Mouse (Mus musculus) liver, embryonic 15.5 days (tissue): ENCODE data around the gene Plekhg2. TPM values are rescaled to one million over a fixed set of nuclear protein-coding genes. Genes with fewer than 3 reads are reported as not detected.

Experiments
- ATAC-seq: fragments of 200-750 bp; cut with Nextera tagmentation; 2 replicates; pipeline ENCODE4 v1.8.0; 2017; ENCODE audit warnings: moderate number of reproducible peaks, mild to moderate bottlenecking, moderate library complexity; ENCODE audit not compliant: insufficient read depth
- H3K27ac ChIP-seq: fragments of 300-500 bp; sonication (generic); replicated peaks from 2 replicates; pipeline ENCODE4 v1.5.1; 2015; ENCODE audit warnings: mild to moderate bottlenecking, inconsistent platforms
- H3K27me3 ChIP-seq: fragments of 300-500 bp; sonication (generic); 2 replicates; pipeline ENCODE4 v1.6.1; 2015; ENCODE audit warnings: mild to moderate bottlenecking, inconsistent platforms
- H3K36me3 ChIP-seq: fragments of 300-500 bp; sonication (generic); replicated peaks from 2 replicates; pipeline ENCODE4 v1.6.1; 2015; ENCODE audit warnings: moderate library complexity, mild to moderate bottlenecking, inconsistent platforms
- H3K4me1 ChIP-seq: fragments of 300-500 bp; sonication (generic); replicated peaks from 2 replicates; pipeline ENCODE4 v1.6.1; 2015; ENCODE audit warnings: inconsistent platforms
- H3K4me2 ChIP-seq: fragments of 300-500 bp; sonication (generic); 2 replicates; pipeline ENCODE4 v1.6.1; 2015; ENCODE audit warnings: moderate library complexity, mild to moderate bottlenecking, inconsistent platforms
- H3K4me3 ChIP-seq: fragments of 300-500 bp; sonication (generic); replicated peaks from 2 replicates; pipeline ENCODE4 v1.5.1; 2015; ENCODE audit warnings: mild to moderate bottlenecking, inconsistent platforms
- H3K9ac ChIP-seq: fragments of 300-500 bp; sonication (generic); 2 replicates; pipeline ENCODE4 v1.6.1; 2015; ENCODE audit warnings: moderate library complexity, mild to moderate bottlenecking, inconsistent platforms
- H3K9me3 ChIP-seq: fragments of 300-500 bp; sonication (generic); replicated peaks from 2 replicates; pipeline ENCODE4 v1.6.1; 2016; ENCODE audit warnings: inconsistent platforms
- WGBS: fragments of 180-500 bp; shearing (Covaris S2); methylation state at CpG from one replicate; pipeline ENCODE4 v1.1.7; 2015; ENCODE audit warnings: mixed read lengths; ENCODE audit not compliant: insufficient replicate concordance; 5-methylcytosine and 5-hydroxymethylcytosine counted together
- polyA plus RNA-seq: library from polyadenylated mRNA; unstranded; fragments of >200 nt; fragmentation: Nextera tagmentation; extraction: Ambion mirVana; gene quantifications from 2 replicates; pipeline ENCODE4 v1.2.1, GENCODE M21; 2015

Plekhg2 gene
- polyA plus RNA-seq, 1 experiment from 2014 or later, result 4.5 TPM

DNA sequence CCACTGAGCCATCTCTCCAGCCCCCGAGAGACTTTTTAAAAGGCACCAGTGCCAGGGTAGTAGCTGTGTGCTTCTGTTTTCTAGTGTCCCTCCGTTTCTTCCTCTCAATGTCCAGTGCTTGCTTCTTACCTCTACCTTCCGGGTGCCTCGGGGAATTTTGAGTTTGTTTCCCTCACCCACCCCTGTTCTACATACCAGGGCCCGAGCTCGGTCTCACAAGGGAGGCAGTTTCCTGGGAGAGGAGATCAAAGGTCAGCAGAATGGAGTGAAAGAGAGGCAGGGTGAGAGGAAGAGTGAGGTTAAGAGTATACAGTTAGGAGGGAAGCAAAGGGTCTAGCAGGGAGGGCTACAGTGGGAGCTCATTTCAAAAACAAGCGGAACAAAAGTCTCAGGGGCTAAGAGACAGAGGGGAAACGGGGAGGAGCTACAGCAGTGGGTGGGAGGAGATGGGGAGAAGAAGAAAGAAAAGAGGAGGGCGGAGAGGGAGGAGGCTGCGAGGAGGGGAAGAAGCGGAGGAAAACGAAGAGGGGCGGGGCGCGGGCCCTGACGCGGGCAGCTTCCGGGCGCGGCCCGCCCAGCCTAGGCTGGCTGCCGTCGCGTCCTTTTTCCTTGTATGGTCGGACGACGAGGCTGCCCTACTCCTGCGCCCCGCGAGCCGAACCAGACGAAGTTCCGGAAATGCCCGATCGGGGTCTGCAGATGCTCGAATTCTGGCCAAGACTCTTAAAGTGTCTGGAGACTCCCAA is 3.0 kb upstream of the Plekhg2 start:
- Histone ChIP-seq H3K4me2 (peak overlapping the region; percentile 95), H3K4me1 (peaks cover 92% of the 10 kb centered on the region), H3K27me3 (peaks cover 13% of the 10 kb centered on the region), H3K27ac (peak overlapping the region; percentile 94), H3K36me3 (peaks cover 9% of the 10 kb centered on the region), H3K9ac (peak overlapping the region; percentile 67), H3K4me3 (peak overlapping the region; percentile 57), H3K9me3 (no peaks in the 10 kb centered on the region)
- WGBS, result under 1% methylated on average over 36 of the region's 36 CpGs
- peak; percentile 39 for ATAC-seq

DNA sequence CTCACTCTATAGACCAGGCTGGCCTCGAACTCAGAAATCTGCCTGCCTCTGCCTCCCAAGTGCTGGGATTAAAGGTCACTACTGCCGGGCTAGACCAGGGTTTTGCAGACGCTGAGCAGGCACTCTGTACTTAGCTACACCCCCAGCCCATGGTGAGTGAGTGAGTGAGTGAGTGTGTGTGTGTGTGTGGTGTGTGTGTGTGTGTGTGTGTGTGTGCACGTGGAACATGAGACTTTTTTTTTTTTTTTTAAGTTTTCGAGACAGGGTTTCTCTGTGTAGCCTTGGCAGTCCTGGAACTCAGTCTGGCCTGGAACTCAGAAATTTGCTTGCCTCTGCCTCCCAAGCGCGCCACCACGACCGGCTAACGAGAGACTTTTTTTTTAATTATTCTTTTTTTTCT is 2.2 kb upstream of the Plekhg2 start:
- H3K27me3 ChIP-seq, result peaks cover 16% of the 10 kb centered on the region
- peak overlapping the region; percentile 94 for H3K27ac ChIP-seq
- H3K9ac ChIP-seq, result 0 out of 2 replicates have a peak overlapping the region, but pooled peaks have one; percentile 67
- H3K4me2 ChIP-seq, result peak overlapping the region; percentile 95
- H3K36me3 ChIP-seq, result peaks cover 9% of the 10 kb centered on the region
- 53% methylated on average over 10 of the region's 10 CpGs for WGBS
- H3K9me3 ChIP-seq, result no peaks in the 10 kb centered on the region
- ATAC-seq, result no peak
- H3K4me3 ChIP-seq, result peak overlapping the region; percentile 57
- H3K4me1 ChIP-seq, result peaks cover 91% of the 10 kb centered on the region

DNA sequence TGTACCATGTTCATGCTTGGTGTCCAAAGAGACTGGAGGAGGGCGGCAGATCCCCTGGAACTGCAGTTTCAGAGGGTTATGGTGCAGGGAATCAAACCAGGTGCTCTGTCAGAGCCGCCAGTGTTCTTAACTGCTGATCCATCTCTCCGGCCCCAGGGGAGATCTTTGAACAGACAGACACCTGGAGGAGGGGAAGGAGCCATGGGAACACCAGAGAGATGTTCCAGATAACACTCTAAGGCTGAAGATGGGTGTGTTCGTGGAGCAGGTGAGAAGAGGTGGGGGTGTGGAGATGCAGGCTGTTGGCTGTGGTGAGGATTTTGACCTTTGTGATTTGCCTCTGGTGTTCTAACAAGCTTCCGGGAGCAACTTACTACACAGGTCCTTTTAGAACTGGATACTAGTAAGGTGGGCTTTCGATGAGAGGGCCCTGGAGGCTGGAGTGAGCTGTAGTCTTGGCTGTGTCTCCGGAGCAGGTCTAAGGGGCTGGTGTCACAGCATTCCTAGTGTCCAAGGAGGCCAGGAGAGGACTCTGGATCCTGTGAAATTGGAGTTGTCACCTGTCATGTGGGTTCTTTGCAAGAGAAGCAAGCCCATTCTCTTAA is 1.6 kb upstream of the Plekhg2 start:
- H3K4me1 ChIP-seq, result peaks cover 85% of the 10 kb centered on the region

DNA sequence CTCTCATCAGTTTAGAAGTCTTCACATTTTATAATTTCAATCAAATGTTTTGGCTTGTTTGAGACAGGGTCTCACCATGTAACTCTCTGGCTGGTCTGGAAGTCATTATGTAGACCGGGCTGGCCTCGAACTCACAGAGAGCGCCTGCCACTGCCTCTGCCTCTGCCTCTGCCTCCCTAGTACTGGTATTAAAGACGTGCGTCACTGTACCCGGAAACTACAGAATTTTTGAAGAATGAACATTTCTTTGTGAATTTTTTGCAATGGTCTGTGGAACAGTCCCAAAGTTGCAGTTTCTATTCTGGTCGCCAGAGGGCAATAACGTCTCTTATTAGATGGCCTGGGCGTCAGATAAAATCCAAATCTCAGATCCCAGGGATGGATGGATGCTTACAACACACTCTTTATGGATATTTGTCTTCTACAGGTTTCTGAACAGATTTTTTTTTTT is 757 bp upstream of the Plekhg2 start:
- WGBS, result 1% methylated on average over 9 of the region's 9 CpGs
- Histone ChIP-seq H3K9ac (0 out of 2 replicates have a peak overlapping the region, but pooled peaks have one; percentile 30), H3K4me1 (peaks cover 76% of the 10 kb centered on the region), H3K36me3 (peaks cover 9% of the 10 kb centered on the region), H3K27me3 (peaks cover 16% of the 10 kb centered on the region), H3K9me3 (no peaks in the 10 kb centered on the region), H3K4me3 (peak overlapping the region; percentile 71), H3K4me2 (peak overlapping the region; percentile 95), H3K27ac (peak overlapping the region; percentile 82)
- ATAC-seq, result peak; percentile 1; the same call in 1 of the 2 replicates

More for the DNA sequence above, 1.6 kb upstream of the Plekhg2 start:
- peak overlapping the region; percentile 94; the same call in 1 of the 2 replicates for H3K27ac ChIP-seq
- H3K27me3 ChIP-seq, result peaks cover 16% of the 10 kb centered on the region
- H3K4me3 ChIP-seq, result no peak overlapping the region
- no peak overlapping the region; the same call in 1 of the 2 replicates for H3K4me2 ChIP-seq
- no peak for ATAC-seq
- no peak overlapping the region for H3K9ac ChIP-seq
- H3K9me3 ChIP-seq, result no peaks in the 10 kb centered on the region
- H3K36me3 ChIP-seq, result peaks cover 9% of the 10 kb centered on the region
- 74% methylated on average over 7 of the region's 7 CpGs for WGBS

DNA sequence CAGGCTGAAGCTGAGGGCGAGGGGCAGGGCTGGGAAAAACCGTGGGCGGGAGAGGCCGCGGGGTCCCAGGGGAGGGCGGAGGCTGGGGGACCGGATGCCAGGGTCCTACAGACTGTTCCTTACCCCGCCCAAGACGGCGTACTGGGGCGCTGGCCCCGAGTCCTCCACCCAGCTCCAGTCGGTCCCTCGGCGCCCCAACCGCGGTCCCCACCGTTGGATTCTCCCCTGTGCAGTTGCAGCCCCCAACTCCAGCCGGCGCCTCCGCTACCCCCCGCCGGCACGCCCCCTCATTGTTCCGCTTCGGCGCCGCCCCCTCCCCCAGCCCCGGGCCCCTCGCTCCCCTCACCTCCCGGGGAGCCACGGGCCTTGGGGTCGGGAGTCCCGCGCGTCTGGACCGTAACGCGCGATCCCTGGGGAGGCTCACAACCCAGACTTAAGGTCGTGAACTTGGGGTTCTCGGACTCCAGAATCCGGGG is 847 bp downstream of the Plekhg2 start:
- ATAC-seq, result no peak
- Histone ChIP-seq H3K27me3 (peaks cover 16% of the 10 kb centered on the region), H3K27ac (peak overlapping the region; percentile 82), H3K9ac (peak overlapping the region; percentile 68), H3K9me3 (no peaks in the 10 kb centered on the region), H3K36me3 (0 out of 2 replicates have a peak, but pooled peaks cover 4% of the 10 kb centered on the region), H3K4me3 (peak overlapping the region; percentile 71), H3K4me2 (peak overlapping the region; percentile 95), H3K4me1 (peaks cover 61% of the 10 kb centered on the region)
- 1% methylated on average over 43 of the region's 43 CpGs for WGBS

DNA sequence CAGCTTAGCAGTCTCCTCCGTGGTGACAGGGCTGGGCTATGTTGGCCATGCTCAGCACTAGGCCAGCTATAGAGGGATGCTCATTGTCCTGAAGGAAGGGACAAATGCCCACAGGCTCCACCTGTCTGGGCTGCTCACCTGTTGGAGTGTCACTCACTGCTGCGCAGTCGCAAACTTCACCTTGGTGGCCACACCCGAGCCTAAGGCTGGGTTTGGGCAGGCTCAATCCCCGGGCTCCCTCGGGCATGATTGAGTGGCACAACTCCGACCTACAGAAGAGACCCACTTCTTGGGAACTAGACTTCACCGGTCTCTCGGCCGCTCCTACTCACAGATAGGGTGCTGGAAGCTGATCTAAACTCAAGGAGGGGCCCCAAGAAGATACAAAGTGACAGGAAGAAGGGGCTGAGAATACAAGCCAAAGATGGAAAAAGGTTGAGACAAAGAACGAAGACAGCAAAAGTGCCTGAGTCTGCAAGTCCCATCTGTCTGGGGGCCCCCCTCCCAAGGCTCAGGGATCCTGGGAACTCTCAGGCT is 1.4 kb downstream of the Plekhg2 start:
- no peak for ATAC-seq
- Histone ChIP-seq H3K36me3 (0 out of 2 replicates have a peak, but pooled peaks cover 4% of the 10 kb centered on the region), H3K27me3 (peaks cover 16% of the 10 kb centered on the region), H3K27ac (peak overlapping the region; percentile 82; the same call in 1 of the 2 replicates), H3K9ac (peak overlapping the region; percentile 68), H3K4me1 (peaks cover 56% of the 10 kb centered on the region), H3K9me3 (no peaks in the 10 kb centered on the region), H3K4me2 (peak overlapping the region; percentile 95), H3K4me3 (peak overlapping the region; percentile 71)
- WGBS, result 14% methylated on average over 11 of the region's 11 CpGs

DNA sequence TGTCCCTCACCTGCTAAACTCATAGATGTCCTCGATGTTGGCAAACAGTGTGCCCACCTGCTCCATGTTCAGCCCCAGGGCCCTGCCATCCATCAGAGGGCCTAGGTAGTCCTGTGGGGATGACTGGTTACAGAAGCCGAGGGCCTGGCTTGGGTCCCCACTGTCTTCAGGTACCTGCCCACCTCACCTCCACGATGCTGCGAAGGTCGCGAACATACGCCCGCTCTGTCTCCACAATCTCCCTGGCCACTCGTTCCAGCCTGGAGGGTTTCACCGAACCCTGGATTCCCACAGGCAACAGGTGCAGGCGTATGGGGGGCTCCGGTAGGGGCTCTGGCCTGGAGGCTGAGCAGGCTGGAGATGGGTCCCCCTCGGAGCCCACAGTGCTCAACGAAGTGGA is 2.3 kb downstream of the Plekhg2 start:
- Histone ChIP-seq H3K4me1 (peaks cover 46% of the 10 kb centered on the region), H3K4me2 (0 out of 2 replicates have a peak overlapping the region, but pooled peaks have one; percentile 95), H3K27me3 (peaks cover 16% of the 10 kb centered on the region), H3K27ac (no peak overlapping the region), H3K9me3 (no peaks in the 10 kb centered on the region), H3K4me3 (no peak overlapping the region), H3K36me3 (0 out of 2 replicates have a peak, but pooled peaks cover 4% of the 10 kb centered on the region), H3K9ac (no peak overlapping the region)
- WGBS, result 83% methylated on average over 14 of the region's 14 CpGs
- no peak for ATAC-seq

DNA sequence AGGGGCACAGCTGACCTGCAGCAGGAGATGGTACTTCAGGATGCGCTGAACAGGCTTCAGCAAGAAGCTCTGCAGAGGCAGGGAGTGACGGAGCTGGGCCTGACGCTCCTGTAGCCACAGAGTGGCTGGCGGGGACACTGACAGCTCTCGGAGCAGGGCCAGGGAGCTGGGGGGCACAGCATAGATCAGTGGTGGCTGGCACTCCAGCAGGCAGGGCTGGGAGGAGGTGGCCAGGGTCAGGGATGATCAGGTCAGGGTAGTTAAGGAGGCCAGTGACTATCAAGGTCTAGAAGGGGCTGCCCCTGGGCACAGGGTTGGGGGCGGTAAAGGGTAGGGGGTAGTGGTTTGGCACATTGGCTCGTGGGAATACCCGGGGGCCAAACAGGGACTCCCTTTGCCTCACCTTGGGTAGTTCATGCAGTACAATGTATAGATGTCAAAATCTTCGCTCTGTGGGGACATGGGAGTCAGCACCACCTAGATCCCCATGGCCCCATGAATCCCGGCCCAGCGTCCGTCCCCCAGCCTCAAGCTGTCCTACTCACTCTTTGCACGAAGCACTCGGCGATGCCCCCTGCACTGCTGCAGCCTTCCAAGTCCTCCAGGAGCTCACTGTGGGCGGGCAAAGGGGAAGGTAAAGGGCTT is 4.0 kb downstream of the Plekhg2 start:
- Histone ChIP-seq H3K4me3 (no peak overlapping the region), H3K9me3 (no peaks in the 10 kb centered on the region), H3K4me2 (no peak overlapping the region), H3K9ac (no peak overlapping the region), H3K4me1 (peaks cover 30% of the 10 kb centered on the region), H3K27ac (no peak overlapping the region), H3K36me3 (0 out of 2 replicates have a peak, but pooled peaks cover 9% of the 10 kb centered on the region), H3K27me3 (peaks cover 16% of the 10 kb centered on the region)
- 82% methylated on average over 16 of the region's 16 CpGs for WGBS
- no peak for ATAC-seq

DNA sequence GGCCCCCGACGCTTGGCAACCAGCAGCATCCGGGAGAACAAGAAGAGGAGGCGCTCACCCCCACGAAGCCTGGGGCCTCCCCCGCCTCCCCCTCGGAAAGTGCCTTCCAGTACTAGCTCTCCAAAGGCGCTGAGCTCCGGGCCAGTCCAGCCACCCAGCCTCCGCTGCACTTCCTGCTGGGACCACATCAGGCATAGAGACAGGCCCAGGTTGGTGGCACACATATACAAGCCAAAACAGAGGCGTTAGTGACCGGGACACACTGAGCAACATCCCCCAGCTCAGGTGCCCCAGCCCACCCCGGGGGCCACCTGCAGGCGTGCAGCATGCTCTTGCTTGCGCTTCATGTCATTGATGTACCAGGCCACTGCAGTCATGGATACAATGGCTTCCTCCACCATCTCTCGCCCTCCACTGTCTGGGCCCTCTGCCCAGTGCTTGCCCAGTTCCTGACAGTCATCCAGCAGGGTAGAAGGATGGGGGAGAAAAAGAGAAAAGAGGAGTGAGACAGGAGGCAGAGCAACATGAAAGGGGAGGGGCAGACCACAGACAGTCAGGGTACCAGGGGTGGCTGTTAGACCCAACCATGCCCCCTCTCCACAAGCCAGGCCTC is 4.6 kb downstream of the Plekhg2 start:
- H3K4me2 ChIP-seq, result no peak overlapping the region
- no peak for ATAC-seq
- peaks cover 26% of the 10 kb centered on the region for H3K4me1 ChIP-seq
- H3K9ac ChIP-seq, result no peak overlapping the region
- 0 out of 2 replicates have a peak, but pooled peaks cover 9% of the 10 kb centered on the region for H3K36me3 ChIP-seq
- no peaks in the 10 kb centered on the region for H3K9me3 ChIP-seq
- H3K27ac ChIP-seq, result no peak overlapping the region
- 76% methylated on average over 16 of the region's 16 CpGs for WGBS
- no peak overlapping the region for H3K4me3 ChIP-seq
- H3K27me3 ChIP-seq, result peaks cover 16% of the 10 kb centered on the region

DNA sequence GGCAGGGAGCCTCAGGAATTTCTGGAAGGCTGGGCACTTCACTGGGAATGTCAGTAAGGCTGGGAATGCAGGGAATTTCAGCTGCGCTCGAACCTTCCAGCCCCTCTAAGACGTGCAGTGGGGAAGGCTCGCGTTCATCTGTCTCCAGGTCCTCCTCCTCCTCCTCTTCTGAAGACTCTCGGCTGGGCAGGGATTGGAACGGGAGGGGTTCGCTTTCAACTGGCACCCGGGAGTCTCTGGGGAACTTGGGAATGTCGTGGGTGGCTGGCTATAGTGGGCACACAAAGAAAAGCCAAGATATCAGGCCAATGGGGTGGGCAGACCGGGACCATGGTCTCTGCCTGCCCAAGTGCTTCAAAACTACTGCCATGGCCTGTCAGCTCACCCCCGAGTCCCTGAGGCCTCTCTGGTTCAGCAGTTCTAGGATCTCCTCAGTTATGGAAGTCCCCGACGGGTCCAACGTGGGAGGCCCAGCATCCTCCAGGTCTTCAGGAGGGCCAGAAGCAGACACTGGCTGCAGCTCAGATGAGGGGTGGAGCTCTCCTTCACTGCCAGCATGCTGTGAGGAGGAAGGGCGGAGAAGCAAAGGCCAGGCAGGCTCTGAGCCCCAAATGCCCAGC is 9.8 kb downstream of the Plekhg2 start:
- Histone ChIP-seq H3K9ac (no peak overlapping the region), H3K4me1 (peaks cover 10% of the 10 kb centered on the region; the same call in 1 of the 2 replicates), H3K9me3 (no peaks in the 10 kb centered on the region), H3K27me3 (no peaks in the 10 kb centered on the region), H3K36me3 (peaks cover 17% of the 10 kb centered on the region; the same call in 1 of the 2 replicates), H3K4me3 (no peak overlapping the region), H3K4me2 (no peak overlapping the region), H3K27ac (no peak overlapping the region)
- no peak for ATAC-seq
- 75% methylated on average over 16 of the region's 16 CpGs for WGBS
